Mouse (Mus musculus) midbrain, embryonic 14.5 days (tissue): Measurements from ENCODE around the gene Vezt. TPM values are rescaled to one million over a fixed set of nuclear protein-coding genes. Genes with fewer than 3 reads are reported as not detected.

Source experiments
- ATAC-seq: fragments of 200-750 bp; cut with Nextera tagmentation; 2 replicates; pipeline ENCODE4 v1.8.0; 2017; ENCODE audit warnings: moderate number of reproducible peaks, moderate library complexity; ENCODE audit not compliant: low FRiP score, low TSS enrichment
- DNase-seq: peaks from one replicate; pipeline ENCODE4 v3.0.0-alpha.2; 2015
- H3K27ac ChIP-seq: fragments of 300-500 bp; sonication (generic); replicated peaks from 2 replicates; pipeline ENCODE4 v1.5.1; 2014; ENCODE audit warnings: mild to moderate bottlenecking, low read depth, low read length, moderate library complexity
- H3K27me3 ChIP-seq: fragments of 300-500 bp; sonication (generic); 2 replicates; pipeline ENCODE4 v1.6.1; 2014; ENCODE audit warnings: low read length, control low read depth, mixed read lengths; ENCODE audit not compliant: control insufficient read depth, insufficient read depth
- H3K36me3 ChIP-seq: fragments of 300-500 bp; sonication (generic); 2 replicates; pipeline ENCODE4 v1.6.1; 2014; ENCODE audit warnings: low read length, control low read depth; ENCODE audit not compliant: control insufficient read depth, insufficient read depth
- H3K4me1 ChIP-seq: fragments of 300-500 bp; sonication (generic); 2 replicates; pipeline ENCODE4 v1.6.1; 2014; ENCODE audit warnings: mild to moderate bottlenecking, antibody characterized with exemption, low read length, control low read depth; ENCODE audit not compliant: control insufficient read depth, insufficient read depth
- H3K4me2 ChIP-seq: fragments of 300-500 bp; sonication (generic); 2 replicates; pipeline ENCODE4 v1.6.1; 2014; ENCODE audit warnings: mild to moderate bottlenecking, low read length, moderate library complexity
- H3K4me3 ChIP-seq: fragments of 300-500 bp; sonication (generic); replicated peaks from 2 replicates; pipeline ENCODE4 v1.5.1; 2014; ENCODE audit warnings: low read depth, low read length
- H3K9ac ChIP-seq: fragments of 300-500 bp; sonication (generic); replicated peaks from 2 replicates; pipeline ENCODE4 v1.6.1; 2014; ENCODE audit warnings: mild to moderate bottlenecking, low read length, moderate library complexity
- H3K9me3 ChIP-seq: fragments of 300-500 bp; sonication (generic); 2 replicates; pipeline ENCODE4 v1.6.1; 2016; ENCODE audit warnings: low read length, control low read depth, mixed read lengths; ENCODE audit not compliant: control insufficient read depth
- WGBS: fragments of 180-500 bp; shearing (Covaris S2); extraction: QIAGEN DNeasy Blood & Tissue Kit; methylation state at CpG from one replicate; pipeline ENCODE4 v1.1.7; 2014; 5-methylcytosine and 5-hydroxymethylcytosine counted together
- polyA plus RNA-seq: library from polyadenylated mRNA; unstranded; fragments of >200 nt; fragmentation: Nextera tagmentation; extraction: Ambion mirVana; gene quantifications from 2 replicates; pipeline ENCODE4 v1.2.1, GENCODE M21; 2014

The Vezt gene
- polyA plus RNA-seq, 1 experiment from 2014 or later: 74.8 TPM

DNA sequence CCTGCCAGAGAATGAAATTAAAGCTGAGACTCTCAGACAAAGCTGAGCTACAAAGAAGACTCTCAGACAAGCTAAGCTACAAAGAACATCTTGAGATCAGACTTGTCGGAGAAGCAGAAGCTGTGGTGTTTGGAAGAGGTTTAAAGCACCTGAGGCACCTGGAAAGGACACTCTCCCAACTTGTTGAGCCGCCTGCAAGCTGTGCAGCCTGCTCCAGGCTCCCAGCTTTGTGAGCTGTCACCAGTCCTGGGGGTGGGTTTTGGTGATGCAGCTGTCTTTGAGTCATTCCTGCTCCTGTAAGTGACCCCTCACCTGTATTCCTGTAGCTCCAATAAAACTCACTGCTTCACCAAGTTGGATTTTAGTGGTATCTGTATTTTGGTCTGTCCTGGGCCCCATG lies 27.3 kb downstream of the Vezt start:
- H3K4me3 ChIP-seq: no peak overlapping the region
- H3K4me2 ChIP-seq: no peak overlapping the region
- DNase-seq (no peak), ATAC-seq (no peak)
- no peak overlapping the region for H3K27ac ChIP-seq
- no peaks in the 10 kb centered on the region for H3K9me3 ChIP-seq
- WGBS: 87% methylated on average over 2 of the region's 2 CpGs
- H3K9ac ChIP-seq: no peak overlapping the region
- H3K27me3 ChIP-seq: no peaks in the 10 kb centered on the region
- no peaks in the 10 kb centered on the region for H3K4me1 ChIP-seq
- peaks cover 32% of the 10 kb centered on the region for H3K36me3 ChIP-seq

DNA sequence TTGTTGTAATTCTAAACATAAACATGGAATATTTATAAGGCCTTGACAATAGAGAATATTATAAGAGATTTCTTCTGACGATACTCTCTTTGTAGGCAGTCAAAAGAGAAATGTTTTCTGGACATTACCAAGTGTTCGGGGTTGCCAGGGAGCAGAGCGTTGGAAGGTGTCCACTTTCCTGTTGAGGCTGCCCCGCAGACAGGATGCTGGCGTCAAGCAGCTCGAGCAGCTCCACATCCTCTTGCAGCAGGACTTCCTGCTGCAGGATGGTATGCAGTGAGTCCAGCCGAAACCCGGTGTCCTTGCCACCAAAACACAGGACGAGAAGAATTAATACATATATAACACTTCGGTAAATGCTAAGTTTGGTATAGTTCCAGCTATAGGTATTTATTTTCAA lies 35.4 kb downstream of the Vezt start:
- no peak overlapping the region for H3K4me2 ChIP-seq
- ATAC-seq: no peak
- H3K36me3 ChIP-seq: peaks cover 93% of the 10 kb centered on the region
- no peak overlapping the region for H3K27ac ChIP-seq
- no peak overlapping the region for H3K9ac ChIP-seq
- no peaks in the 10 kb centered on the region for H3K4me1 ChIP-seq
- DNase-seq: no peak
- H3K27me3 ChIP-seq: no peaks in the 10 kb centered on the region
- WGBS: 94% methylated on average over 10 of the region's 10 CpGs
- no peaks in the 10 kb centered on the region for H3K9me3 ChIP-seq
- no peak overlapping the region for H3K4me3 ChIP-seq

DNA sequence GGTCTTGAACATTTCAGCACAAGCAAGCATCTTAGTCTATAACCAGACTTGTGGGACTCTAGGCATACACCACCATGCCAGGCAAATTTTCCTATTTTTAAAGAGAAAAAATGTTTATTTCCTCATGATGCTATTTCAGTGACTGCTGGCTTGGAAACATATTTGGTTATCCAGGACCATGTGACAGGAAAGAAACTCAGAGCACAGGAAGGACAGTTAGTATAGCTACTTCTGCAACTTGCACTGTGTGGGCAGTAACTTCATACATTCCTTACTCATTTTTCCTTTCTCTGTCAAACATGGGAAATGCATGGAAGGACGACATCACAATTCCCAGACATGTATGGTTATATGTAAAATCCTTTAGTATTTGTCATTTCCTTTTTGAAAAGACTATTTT lies 36.3 kb downstream of the Vezt start:
- WGBS: 96% methylated on average over 1 of the region's 1 CpGs
- no peak overlapping the region for H3K4me2 ChIP-seq

DNA sequence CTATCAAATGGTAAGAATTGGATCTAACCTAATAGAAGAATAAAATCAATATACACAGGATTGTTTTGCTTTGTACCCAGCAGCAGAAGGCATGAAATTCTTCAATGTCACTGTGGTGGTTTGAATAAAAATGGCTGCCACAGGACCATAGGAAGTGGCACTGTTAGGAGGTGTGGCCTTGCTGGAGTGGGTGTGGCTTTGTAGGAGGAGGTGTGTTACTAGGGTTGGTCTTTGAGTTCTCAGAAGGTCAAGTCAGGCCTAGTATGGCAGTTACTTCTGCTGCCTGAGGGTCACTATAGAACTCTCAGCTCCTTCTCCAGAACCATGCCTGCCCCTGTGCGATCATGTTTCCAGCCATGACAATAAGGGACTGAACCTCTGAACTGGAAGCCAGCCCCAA lies 40.5 kb downstream of the Vezt start:
- Histone ChIP-seq H3K9me3 (no peaks in the 10 kb centered on the region), H3K36me3 (peaks cover 90% of the 10 kb centered on the region), H3K9ac (no peak overlapping the region), H3K4me2 (no peak overlapping the region), H3K4me1 (no peaks in the 10 kb centered on the region), H3K27ac (no peak overlapping the region), H3K4me3 (no peak overlapping the region), H3K27me3 (no peaks in the 10 kb centered on the region)
- 95% methylated on average over 1 of the region's 1 CpGs for WGBS
- ATAC-seq (no peak), DNase-seq (no peak)

More for the DNA sequence above, 36.3 kb downstream of the Vezt start:
- Histone ChIP-seq H3K4me1 (no peaks in the 10 kb centered on the region), H3K27ac (no peak overlapping the region), H3K36me3 (peaks cover 92% of the 10 kb centered on the region), H3K27me3 (no peaks in the 10 kb centered on the region), H3K4me3 (no peak overlapping the region), H3K9ac (no peak overlapping the region), H3K9me3 (no peaks in the 10 kb centered on the region)
- ATAC-seq (no peak), DNase-seq (no peak)

DNA sequence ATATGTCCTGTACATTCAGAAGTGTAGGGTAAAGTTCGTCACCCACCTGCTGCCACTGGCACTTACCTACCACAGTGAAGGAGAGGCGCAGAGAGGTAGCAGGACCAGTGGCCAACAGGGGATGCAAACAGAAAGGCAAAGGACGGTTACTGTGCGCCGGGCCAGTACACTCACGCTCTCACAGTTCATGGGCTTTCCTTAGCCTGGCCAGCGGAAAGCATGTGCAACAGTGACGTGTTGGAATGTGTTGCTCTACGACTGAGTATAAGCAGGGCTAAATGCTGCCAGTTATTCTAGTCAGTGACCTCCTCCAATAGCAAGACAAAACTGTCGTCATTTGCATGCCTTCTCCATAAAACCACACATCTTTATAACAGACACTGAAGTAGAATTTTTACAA lies 41.5 kb downstream of the Vezt start:
- Histone ChIP-seq H3K9ac (no peak overlapping the region), H3K27me3 (no peaks in the 10 kb centered on the region), H3K36me3 (peaks cover 90% of the 10 kb centered on the region), H3K4me1 (no peaks in the 10 kb centered on the region), H3K9me3 (no peaks in the 10 kb centered on the region), H3K4me2 (no peak overlapping the region), H3K27ac (no peak overlapping the region), H3K4me3 (no peak overlapping the region)
- no peak for DNase-seq
- 96% methylated on average over 10 of the region's 10 CpGs for WGBS
- no peak for ATAC-seq

DNA sequence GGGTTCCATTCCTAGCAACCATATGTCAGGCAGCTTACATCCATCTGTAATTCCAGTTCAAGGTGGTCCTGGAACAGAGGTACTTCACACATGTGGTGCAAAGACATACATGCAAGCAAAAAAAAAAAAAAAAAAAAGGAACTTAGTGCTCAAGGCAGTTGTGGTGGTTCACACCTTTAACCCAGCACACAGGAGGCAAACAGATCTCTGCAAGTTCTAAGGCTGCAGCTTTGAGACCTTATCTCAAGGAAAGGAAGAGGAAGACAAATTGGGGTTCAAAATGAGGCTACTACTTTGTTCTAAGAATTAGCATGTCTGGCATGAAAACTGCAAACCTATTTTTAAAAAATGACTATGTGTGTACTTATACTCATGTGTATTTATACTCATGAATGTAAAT lies 50.3 kb downstream of the Vezt start:
- H3K4me3 ChIP-seq: no peak overlapping the region
- no peaks in the 10 kb centered on the region for H3K27me3 ChIP-seq
- H3K4me1 ChIP-seq: no peaks in the 10 kb centered on the region
- H3K36me3 ChIP-seq: peaks cover 63% of the 10 kb centered on the region
- no peaks in the 10 kb centered on the region for H3K9me3 ChIP-seq
- H3K4me2 ChIP-seq: no peak overlapping the region
- H3K9ac ChIP-seq: no peak overlapping the region
- H3K27ac ChIP-seq: no peak overlapping the region
- DNase-seq (no peak), ATAC-seq (no peak)

- Histone ChIP-seq H3K27ac (no peak overlapping the region), H3K36me3 (peaks cover 74% of the 10 kb centered on the region), H3K9ac (no peak overlapping the region), H3K27me3 (no peaks in the 10 kb centered on the region), H3K9me3 (no peaks in the 10 kb centered on the region), H3K4me2 (no peak overlapping the region), H3K4me3 (no peak overlapping the region), H3K4me1 (no peaks in the 10 kb centered on the region)
- no peak for DNase-seq
- ATAC-seq: no peak
- WGBS: 34% methylated on average over 10 of the region's 10 CpGs
Observed at GRCm38 (mm10) chr10:93969306-93969705, 66.3 kb downstream of the Vezt start.

- Histone ChIP-seq H3K9ac (no peak overlapping the region), H3K9me3 (no peaks in the 10 kb centered on the region), H3K36me3 (peaks cover 64% of the 10 kb centered on the region), H3K27ac (no peak overlapping the region), H3K27me3 (no peaks in the 10 kb centered on the region), H3K4me2 (no peak overlapping the region), H3K4me3 (no peak overlapping the region), H3K4me1 (no peaks in the 10 kb centered on the region)
- no peak for DNase-seq
- no peak for ATAC-seq
Observed at GRCm38 (mm10) chr10:93967486-93967885, 68.1 kb downstream of the Vezt start.

DNA sequence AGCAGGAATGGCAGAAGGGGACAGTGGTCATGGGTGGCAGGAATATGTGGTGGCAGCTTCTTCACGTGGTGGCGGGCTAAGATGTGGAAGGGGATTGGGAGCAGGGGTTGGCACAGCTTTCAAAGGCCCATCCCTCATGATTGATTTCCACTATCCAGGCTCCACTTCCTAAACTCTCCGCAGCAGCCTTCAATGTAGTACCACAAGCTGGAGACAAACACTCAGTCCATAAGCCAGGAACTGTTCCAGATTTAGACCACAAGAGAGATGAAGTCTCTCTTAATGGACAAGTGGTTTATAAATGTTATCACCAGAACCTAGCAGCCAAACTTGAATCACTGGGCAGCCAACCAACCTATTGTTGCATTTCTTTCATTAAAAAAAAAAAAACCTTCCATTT lies 81.6 kb downstream of the Vezt start:
- ATAC-seq: no peak
- H3K9me3 ChIP-seq: no peaks in the 10 kb centered on the region
- no peaks in the 10 kb centered on the region for H3K4me1 ChIP-seq
- no peak overlapping the region for H3K9ac ChIP-seq
- H3K27me3 ChIP-seq: no peaks in the 10 kb centered on the region
- H3K27ac ChIP-seq: no peak overlapping the region
- no peak overlapping the region for H3K4me2 ChIP-seq
- WGBS: 91% methylated on average over 3 of the region's 3 CpGs
- no peaks in the 10 kb centered on the region for H3K36me3 ChIP-seq
- no peak for DNase-seq
- H3K4me3 ChIP-seq: no peak overlapping the region
